Mouse (Mus musculus) spleen, adult 18-20 months (tissue): ENCODE results near the gene Prkce.
A peak's percentile ranks its signal among the peaks of the same experiment; 100 is the strongest.

ENCODE experiments used
- DNase-seq, 2 experiments: peaks; one replicate each; pipeline ENCODE4 v3.0.0; 2022; ENCODE audit warnings: mixed read lengths in 2 of 2

Gene Prkce

GRCm38 (mm10) chr17:86419199-86419598, 251.6 kb downstream of the Prkce start:
- no peak for DNase-seq

DNA sequence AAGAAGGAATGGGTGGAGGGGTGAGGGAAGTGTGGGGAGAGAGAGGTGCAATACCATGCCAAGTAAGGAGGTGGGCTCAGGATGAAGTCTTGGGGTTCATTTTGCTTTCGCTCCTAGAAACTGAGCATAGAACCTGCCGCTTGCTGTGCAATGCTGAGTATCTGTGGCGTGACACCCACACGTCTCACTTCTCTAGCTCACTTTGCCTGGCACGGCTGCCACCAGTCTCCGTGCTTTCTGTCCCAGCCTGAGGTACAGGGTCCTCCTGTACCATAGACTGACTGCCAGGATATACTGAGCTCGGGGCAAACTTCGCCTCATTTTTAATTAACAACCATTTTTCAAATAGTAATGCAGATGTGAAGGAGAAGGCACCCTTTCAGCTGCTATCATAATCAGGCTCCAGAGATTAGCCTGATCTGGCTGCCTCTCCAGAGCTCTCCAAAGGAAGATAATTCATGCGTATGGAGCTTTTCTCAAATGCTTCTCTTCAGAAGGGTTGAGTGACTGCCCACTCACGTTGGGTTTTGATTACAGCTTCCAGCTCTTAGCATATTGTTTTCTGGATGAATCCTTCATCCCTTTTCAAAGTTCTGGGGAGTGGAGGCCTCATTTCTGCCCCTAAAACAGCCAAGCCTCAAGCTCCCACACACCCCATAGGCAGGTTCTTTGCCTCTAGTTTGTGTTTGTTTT, 253.2 kb downstream of the Prkce start:
- DNase-seq: no peak

GRCm38 (mm10) chr17:86422023-86422422, 254.4 kb downstream of the Prkce start:
- no peak for DNase-seq

DNA sequence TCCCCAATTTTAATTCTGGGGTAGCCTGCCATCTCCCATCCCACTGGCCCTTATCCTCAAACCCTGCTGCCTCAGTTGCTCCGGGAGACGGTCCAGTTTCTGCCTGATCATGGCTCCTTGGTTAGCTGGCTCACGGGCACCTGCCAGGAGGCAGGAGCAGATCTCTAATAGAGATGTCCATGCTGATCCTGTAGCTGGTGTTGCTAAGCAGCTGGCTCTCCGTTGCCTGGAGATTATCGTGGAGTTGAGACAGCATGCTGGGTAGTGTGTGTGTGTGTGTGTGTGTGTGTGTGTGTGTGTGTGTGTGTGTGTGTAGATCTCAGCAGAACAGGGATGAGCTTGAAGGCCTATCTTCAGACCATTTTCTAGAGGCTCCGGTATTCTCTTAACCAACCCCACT, 262.3 kb downstream of the Prkce start:
- DNase-seq: no peak

- DNase-seq: no peak
These were observed 265.5 kb downstream of the Prkce start for GRCm38 (mm10) chr17:86433117-86433516.

DNA sequence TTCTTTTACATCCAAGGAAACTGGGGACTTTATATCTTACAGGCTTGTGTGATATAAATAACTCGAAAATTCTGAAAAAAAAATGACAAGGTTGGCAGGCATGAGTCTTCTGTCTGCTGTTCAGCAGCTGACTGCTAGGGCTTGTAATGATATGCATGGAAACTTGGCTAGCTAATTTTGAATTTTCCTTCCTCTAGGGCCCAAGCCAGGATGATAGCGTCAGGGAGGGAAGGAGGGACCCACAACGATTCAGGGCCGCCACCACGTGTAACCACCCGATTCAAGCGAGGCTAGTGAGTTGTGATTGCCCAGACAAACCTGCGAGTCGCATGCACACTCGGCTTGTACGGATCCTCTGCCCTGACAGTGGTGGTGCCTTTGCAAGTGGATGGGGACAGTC, 266.2 kb downstream of the Prkce start:
- no peak for DNase-seq

GRCm38 (mm10) chr17:86434781-86435180, 267.2 kb downstream of the Prkce start:
- DNase-seq: no peak

GRCm38 (mm10) chr17:86435570-86435969, 268.0 kb downstream of the Prkce start:
- DNase-seq: no peak

DNA sequence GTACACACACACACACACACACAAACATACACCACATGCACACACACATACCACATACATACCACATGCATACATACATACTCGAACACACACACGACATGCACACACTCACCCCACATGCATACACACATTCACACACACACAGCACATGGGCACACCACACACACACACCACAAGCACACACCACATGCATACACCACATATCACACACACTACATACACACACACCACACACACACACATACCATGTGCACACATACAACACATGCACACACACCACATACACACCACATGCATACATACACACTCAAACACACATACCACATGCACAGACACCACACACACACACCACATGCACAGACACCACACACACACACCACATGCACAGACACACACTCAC, 268.4 kb downstream of the Prkce start:
- DNase-seq: no peak

GRCm38 (mm10) chr17:86436583-86437370, 269.2 kb downstream of the Prkce start:
- DNase-seq: peak; percentile 25 to 43

- peak; percentile 46 to 57 for DNase-seq
These were observed 270.1 kb downstream of the Prkce start for GRCm38 (mm10) chr17:86437516-86438277.

GRCm38 (mm10) chr17:86438278-86438661, 270.7 kb downstream of the Prkce start:
- DNase-seq: no peak

DNA sequence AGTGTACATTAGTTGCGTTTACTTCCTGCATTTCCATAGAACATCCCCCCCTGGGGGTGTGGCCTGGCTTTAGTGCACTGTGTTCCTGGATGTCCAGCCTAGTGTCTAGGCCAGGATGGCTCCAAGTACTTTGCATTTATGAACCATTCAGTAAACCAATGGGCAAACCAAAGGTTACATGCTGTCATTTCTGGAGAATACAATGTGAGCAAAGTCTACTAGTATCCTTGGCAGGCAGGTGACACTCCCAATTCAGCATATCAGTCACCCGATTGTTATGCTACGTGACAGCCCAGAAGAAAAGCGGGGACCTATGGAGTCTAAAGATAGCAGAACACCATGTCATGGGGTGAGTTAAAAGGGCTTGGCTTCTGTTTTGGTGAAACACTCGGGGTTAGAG, 271.2 kb downstream of the Prkce start:
- no peak for DNase-seq

DNA sequence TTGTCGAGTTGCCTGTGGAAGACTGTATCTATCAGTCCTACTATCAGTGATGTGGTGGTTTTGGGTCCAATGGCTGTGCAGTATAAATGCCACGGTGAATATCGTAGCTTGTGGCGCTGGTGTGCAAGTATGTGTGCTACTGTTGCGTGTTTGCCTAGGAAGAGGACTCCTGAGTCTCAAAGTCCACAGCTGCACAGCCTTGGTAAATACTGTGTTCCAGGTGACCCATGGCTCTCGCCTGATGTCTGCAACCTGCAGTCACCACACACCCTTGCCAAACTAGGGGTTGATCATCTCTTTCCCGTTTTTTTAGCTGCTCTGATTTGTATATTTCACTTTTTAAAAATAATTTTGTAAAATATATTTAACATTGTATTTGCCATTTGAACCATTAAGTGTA, 273.5 kb downstream of the Prkce start:
- no peak for DNase-seq

DNA sequence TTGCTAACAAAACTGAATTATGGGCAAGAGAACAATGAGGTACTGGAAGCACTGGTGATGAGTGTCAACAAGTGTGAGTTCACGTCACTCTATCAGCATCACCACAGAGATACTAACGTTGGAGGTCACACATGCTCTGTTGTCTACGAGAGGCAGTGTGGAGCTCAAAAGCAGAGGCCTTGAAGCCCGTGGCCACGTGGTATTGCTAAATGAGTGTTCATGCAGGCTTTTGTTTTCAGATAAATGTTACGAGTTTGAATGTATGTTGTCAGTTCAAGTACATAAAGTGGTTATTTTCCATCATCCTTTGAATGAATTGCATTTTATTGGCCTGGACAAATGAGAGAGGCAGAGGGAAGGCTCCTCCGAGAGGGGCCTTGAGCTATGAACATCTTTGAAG, 276.3 kb downstream of the Prkce start:
- DNase-seq: no peak

DNA sequence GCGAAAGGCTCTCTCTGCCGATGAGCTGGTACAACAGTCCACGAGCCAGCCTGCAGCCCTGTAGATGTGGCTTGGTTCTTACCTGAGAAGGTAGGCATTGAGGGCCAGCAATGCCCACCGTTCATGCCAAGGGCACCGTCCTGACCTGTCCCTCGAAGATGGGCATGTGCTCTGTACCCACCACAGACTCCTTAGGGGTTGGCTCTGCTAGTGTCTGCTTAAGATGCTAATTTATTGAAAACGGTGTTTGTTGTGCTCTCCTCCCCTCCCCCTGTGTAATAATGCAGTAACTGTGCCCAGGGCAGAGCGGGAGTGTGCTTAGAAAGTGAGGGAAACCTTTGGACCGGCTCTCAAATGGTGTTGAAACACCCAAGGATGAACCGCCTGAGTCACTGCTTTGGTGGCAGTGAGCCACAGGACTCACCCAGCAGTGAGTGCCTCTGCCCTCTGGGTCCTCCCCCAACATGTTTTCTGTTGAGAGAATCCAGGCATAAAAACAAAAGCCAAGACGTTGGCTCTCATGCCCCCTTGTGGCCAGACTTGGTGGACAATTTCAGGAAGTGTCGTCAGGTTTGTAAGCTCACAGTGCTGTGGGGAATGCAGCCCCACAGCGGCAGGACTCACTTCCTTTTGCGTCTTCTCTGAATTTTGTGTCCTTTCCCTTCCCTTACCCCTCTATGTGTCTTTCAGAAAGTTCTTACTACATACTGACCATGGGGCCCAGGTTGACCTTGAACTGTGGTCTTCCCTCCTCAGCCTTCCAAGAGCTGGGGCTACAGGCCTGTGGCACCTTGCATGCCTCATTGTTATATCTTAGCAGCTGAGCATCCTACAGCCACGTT, 277.2 kb downstream of the Prkce start:
- peak; percentile 89 to 94 for DNase-seq

DNA sequence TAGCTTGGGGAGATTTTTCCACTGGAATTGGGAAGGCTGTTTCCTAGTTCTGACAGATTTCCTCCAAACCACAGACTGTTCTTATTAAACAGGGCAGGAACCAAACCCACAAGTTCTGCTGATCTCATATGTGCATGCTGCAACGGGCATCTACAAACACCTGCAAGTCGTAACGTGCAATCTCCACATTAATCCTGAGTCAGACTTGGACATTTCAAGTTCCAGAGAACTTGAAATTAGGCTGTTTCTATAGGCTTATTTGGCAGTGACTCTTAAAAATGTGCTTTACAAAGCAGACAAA, 277.8 kb downstream of the Prkce start:
- no peak for DNase-seq

- no peak for DNase-seq
These were observed 278.3 kb downstream of the Prkce start for GRCm38 (mm10) chr17:86445900-86446299.

GRCm38 (mm10) chr17:86447101-86447598, 279.6 kb downstream of the Prkce start:
- DNase-seq: peak; percentile 42 to 43

- no peak for DNase-seq
These were observed 285.3 kb downstream of the Prkce start for GRCm38 (mm10) chr17:86452934-86453333.

GRCm38 (mm10) chr17:86453673-86454350, 286.2 kb downstream of the Prkce start:
- DNase-seq: no peak

DNA sequence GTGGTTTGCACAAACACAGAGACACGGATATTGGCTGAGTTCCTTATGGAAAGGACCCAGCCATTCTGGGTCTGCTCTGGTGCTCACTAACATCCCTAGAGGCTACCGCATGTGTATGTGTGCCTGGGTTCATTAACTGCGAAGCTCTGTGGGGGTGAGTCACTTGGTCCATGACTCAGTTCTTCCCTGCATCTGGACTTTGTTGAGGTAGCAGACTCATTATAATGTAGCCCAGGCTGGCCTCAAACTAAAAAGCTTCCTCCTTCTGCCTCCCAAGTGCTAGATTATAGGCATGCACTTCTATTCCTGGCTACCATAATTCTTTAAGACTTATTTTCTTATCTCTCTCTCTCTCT, 286.7 kb downstream of the Prkce start:
- DNase-seq: no peak
